Mouse (Mus musculus) granulocyte monocyte progenitor cell, adult 5-6 weeks (primary cell): ENCODE measurements around the gene Wtip. TPM values are rescaled to one million over a fixed set of nuclear protein-coding genes. Genes with fewer than 3 reads are reported as not detected.
"Not testable (repeated sequence)": the region's sequence is repeated elsewhere in the genome, so short reads cannot be mapped to it uniquely, and the experiment has no call there.

Experiments
- ATAC-seq: replicated peaks from 2 replicates; pipeline ENCODE4 v1.8.0; 2016; ENCODE audit warnings: mild to moderate bottlenecking, moderate TSS enrichment, inconsistent platforms; ENCODE audit not compliant: poor library complexity, severe bottlenecking
- total RNA-seq, 2 experiments: library from RNA; stranded (forward) in 1 of 2; stranded (reverse) in 1 of 2; fragments of 200-712, 200-1000 nt in 1 of 2; fragments of >200 nt in 1 of 2; fragmentation: Nextera tagmentation in 1 of 2; gene quantifications; 2 replicates each; pipeline ENCODE4 v1.2.3; 2014 to 2017

Wtip gene
- total RNA-seq, 2 experiments from 2014 or later = 0.26 TPM; not detected in 1

DNA sequence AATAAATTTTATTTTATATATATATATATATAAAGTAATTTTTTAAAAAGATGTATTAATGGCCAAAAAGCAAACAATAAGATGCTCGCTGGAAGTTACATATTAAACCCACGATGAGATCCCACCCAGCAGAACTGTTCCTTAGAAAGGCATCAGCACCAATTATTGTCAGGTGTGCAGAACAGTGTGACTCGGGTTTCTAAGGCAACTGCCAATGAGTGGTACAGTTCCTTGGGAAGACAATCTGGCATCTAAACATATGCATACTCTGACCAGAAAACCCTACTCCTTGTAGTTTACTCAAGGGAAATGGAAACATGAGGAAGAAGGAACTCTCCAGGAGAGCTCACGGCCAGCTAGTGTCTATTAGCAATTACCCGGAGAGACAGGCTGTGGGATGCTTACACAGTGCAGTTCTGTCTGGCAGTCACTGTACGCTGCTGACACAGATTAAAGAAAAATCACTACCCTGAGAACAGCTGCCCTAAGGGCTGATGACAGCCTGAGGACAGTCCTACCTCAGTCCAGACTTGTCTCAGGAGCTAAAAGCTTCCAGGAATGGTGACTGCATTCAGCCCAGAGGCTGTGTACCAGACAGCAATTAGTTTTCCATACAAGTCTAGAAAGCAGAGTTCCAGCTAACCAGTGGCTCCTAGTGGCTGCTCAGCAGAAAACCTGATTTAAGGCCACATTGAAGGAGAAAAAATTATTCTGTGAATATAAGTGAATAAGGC lies 9.9 kb downstream of the Wtip start:
- no peak for ATAC-seq

DNA sequence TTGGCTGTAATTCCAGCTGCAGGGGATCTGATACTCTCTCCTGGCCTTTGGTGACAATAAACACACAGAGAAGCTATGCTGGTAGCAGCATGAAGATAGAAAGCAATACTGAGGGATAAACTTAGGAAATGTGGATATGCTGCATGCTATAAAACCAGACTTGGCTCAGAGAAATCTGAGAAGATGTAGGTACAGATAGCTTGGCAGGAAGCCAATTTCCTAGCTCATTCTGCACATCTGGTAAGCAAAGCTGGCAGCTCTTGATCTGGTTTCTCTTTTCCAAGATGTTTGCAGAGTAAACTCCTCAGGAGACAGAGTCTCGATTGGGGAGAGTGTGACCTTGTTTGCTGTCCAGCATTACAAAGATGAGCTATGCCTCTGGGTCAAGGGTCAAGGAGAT lies 12.4 kb downstream of the Wtip start:
- not testable (repeated sequence) for ATAC-seq

DNA sequence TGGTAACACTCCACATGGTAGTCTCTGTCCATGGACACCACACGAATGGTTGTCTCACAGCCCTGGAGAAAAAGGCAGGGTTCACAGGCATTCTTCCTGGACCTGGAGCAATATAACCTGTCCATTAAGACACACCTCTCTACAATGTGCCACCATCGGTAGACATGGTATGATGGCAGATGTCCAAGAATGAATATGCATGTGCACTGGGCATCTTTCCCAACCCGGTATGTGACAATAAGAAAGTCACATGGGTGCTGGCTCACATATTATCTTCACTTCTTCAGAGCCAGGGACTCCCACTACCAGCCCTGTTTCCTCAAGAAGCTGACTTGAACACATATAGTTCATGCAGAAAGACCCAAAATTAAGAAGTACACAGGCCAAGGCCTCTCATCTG lies 16.5 kb downstream of the Wtip start:
- ATAC-seq = no peak

DNA sequence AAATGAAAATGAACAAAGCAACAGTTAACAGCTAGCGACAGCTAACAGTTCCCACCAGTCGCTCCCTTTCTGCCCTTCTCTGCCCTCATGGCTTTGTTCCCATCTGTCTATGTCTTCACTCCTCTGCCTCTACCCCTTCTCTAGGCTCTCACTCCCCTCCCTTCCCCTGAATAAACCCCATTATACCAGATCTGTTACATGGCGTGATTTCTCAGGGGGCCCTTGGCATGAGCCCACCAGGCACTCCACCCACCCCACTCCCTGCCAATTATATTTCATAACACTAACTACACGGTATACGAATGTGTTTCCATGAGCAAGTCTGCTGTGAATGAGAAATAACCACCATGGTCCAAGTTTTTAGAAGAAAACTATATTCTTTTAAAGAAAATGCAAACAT lies 23.9 kb downstream of the Wtip start:
- ATAC-seq = no peak

DNA sequence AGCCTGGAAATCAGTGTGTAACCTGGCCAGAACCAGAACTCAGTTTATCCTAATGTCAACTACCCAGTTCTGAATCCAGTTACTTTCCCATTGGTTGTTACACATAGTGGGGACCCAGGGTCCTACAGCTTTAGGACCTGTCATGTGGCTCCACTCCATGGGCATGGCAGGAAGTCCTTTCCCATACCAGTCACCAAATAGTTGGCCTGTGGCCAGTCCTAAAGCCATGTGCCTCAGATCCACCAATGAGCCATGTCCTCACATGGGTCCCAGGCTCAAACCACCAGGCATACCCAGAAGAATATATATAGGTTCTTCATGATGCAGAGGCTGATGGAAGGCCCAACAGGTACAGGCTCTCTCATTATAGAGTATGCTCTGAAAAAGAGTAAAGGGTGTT lies 31.8 kb downstream of the Wtip start:
- ATAC-seq = no peak

DNA sequence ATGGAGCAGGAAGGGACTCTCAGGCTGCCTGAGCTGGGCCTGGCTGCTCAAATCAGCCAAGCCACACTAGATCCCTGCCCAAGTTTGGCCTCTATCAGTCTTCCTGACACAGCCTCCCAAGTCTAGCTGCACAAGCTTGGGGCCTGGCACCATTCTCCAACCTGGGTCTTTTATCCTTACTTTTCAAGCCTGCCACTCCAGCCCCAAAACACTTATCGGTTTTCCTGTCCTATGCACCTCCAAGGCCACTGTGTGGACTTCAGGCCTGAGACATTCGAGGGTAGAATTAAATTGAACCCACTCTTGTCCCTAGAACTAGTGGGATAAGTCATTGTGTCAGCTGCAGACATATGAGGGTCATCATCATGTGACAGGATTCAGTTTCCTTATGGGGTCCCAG lies 33.1 kb downstream of the Wtip start:
- ATAC-seq = no peak

DNA sequence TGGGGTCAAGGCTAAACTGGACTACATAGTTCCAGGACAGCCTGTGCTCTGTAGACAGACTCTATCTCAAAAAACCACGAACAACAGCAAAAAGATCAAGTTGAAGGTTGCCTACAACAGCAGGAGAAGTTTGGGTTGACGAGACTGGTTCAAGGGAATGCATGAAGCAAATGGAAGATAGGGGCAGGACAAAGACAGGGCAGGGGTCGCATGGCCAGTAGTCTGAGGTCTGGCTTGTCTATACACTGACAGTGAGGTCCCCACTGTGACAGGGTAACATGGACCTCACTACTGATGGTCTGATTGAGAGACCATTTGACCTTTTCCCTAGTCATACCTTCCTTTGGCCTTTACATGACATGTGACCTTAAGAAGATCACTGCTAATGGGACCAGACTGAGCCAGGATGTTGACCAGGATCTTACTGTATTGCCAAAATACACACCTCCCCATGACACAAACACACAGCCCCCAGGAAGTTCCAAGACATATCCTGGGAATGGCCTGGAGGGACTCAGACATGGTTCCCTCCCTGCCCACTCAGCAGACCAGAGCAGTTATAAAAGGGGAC lies 38.1 kb downstream of the Wtip start, which contains the start of gene Scgb1b30:
Gene Scgb1b30 (plus strand): TSS at position 521 of the 571 bp plus-strand sequence.
- ATAC-seq = no peak

DNA sequence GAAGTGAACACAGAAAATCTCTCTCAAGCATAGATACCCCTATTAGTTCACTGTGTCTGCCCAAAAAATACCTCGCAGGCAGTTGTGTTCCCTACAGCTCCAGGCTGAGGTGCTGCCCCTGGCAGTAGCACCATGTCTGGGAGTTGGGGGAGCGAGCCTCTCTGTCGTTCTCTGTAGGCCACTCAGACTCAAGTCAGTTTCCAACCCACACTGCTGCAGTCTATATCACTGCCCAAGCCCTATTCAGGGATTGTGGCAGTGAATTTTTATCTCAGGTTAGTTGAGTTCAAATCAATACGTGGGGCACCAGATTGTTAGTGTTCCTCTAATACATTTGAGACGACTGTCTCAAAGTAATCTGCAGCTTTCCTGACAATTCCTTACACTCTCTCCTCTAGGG lies 64.9 kb downstream of the Wtip start:
- not testable (repeated sequence) for ATAC-seq

Other genes with a start within 250 kb of the Wtip start
- not detected in 2 replicates for gene Scgb2b26, start 188.2 kb downstream of the Wtip start, total RNA-seq (2014; fragmentation: Nextera tagmentation)
- not detected in 2 replicates for gene Scgb2b26, start 188.2 kb downstream of the Wtip start, total RNA-seq (2017)
- not detected in 2 replicates for gene Scgb2b27, start 119.3 kb downstream of the Wtip start, total RNA-seq (2014; fragmentation: Nextera tagmentation)
- gene Scgb2b27, start 119.3 kb downstream of the Wtip start, total RNA-seq (2017) = not detected in 2 replicates
- gene Scgb1b27, start 111.8 kb downstream of the Wtip start, total RNA-seq (2014; fragmentation: Nextera tagmentation) = not detected in 2 replicates
- gene Scgb1b27, start 111.8 kb downstream of the Wtip start, total RNA-seq (2017) = not detected in 2 replicates
- not detected in 2 replicates for gene Scgb1b30, start 37.8 kb downstream of the Wtip start, total RNA-seq (2014; fragmentation: Nextera tagmentation)
- not detected in 2 replicates for gene Scgb1b30, start 37.8 kb downstream of the Wtip start, total RNA-seq (2017)
- 150 and 160 TPM in 2 replicates for gene Uba2, start 36.3 kb upstream of the Wtip start, total RNA-seq (2014; fragmentation: Nextera tagmentation)
- gene Uba2, start 36.3 kb upstream of the Wtip start, total RNA-seq (2017) = 207 and 213 TPM in 2 replicates
- gene Pdcd2l, start 63.4 kb upstream of the Wtip start, total RNA-seq (2014; fragmentation: Nextera tagmentation) = 32.8 and 40.4 TPM in 2 replicates
- 18.3 and 39.8 TPM in 2 replicates for gene Pdcd2l, start 63.4 kb upstream of the Wtip start, total RNA-seq (2017)
- gene Gpi1, start 97.1 kb upstream of the Wtip start, total RNA-seq (2014; fragmentation: Nextera tagmentation) = 653 and 773 TPM in 2 replicates
- gene Gpi1, start 97.1 kb upstream of the Wtip start, total RNA-seq (2017) = 606 and 815 TPM in 2 replicates
- gene Gm6096, start 117.8 kb upstream of the Wtip start, total RNA-seq (2014; fragmentation: Nextera tagmentation) = not detected in 2 replicates
- not detected in 2 replicates for gene Gm6096, start 117.8 kb upstream of the Wtip start, total RNA-seq (2017)
- 7.2 and 10.5 TPM in 2 replicates for gene 4931406P16Rik, start 180.3 kb upstream of the Wtip start, total RNA-seq (2014; fragmentation: Nextera tagmentation)
- 9.2 and 12.5 TPM in 2 replicates for gene 4931406P16Rik, start 180.3 kb upstream of the Wtip start, total RNA-seq (2017)